Mouse (Mus musculus) layer of hippocampus, postnatal 25 days (tissue): ENCODE data around the gene Notum. TPM values are rescaled to one million over a fixed set of nuclear protein-coding genes. Genes with fewer than 3 reads are reported as not detected.

ENCODE experiments used
- DNase-seq, 2 experiments: peaks; one replicate each; pipeline ENCODE4 v3.0.0; 2022; ENCODE audit warnings: mixed read lengths in 2 of 2, low spot score in 1 of 2; ENCODE audit errors: extremely low spot score in 1 of 2
- total RNA-seq, 2 experiments: library from RNA; stranded (reverse); gene quantifications; 2 replicates each; pipeline ENCODE4 v1.2.3; 2021

Gene Notum
- total RNA-seq, 2 experiments from 2014 or later, result 4.5 to 8.2 TPM

- no peak for DNase-seq
Measured at GRCm38 (mm10) chr11:120641869-120642268, 19.1 kb downstream of the Notum start.

- DNase-seq, result no peak
Measured at GRCm38 (mm10) chr11:120641255-120641654, 19.7 kb downstream of the Notum start.

GRCm38 (mm10) chr11:120634810-120635209, 26.2 kb downstream of the Notum start:
- DNase-seq, result no peak

GRCm38 (mm10) chr11:120633520-120634343, 27.2 kb downstream of the Notum start, which contains the start of gene Mafg:
Mafg (minus strand) TSS chr11:120633600.
- peak; percentile 74 to 80 for DNase-seq

DNA sequence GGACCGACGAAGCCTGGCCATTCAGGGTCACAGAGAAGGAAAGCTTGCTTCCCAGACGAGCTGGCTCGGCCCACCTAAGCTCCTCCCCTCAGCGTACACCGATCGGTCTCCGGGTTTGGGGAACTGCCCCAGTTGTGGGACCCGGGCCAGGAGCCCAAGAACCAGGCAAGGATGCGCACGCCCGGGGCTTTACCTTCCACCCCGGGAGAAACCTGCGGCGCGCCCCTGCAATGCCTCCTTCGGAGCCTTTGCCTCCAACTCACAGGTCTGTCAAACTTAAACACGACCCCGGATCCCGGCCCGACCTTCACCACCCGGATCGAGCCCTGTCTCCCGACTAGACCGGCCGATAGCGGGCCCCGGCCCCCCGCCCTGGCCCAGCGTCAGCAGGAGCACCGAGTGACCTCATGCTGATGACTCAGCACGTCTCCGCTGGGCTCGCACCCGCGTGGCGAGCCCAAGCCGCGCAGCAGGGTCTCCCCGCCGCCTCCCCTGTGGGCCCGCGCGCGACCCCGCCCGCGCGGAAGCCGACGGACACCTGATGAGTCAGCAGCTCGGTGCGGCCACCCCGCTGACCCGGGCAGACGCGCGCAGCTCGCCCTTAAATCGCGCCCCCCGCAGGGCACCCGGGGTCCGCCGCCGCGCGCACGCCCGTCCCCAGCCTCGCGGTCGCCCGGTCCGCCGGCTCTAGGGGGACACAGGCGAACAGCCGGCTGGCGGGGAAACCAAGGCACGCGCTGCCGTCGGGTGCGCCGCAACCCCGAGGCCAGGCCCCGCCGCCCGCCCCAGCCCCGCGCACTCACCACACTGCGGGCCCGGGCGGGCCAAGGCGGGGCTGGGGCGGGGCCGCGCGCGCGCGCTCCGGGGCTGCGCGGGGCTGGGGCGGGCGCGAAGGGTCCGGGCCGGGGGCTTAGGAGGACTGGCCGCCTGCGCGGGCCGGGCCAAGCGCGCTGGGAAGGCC, 28.1 kb downstream of the Notum start:
- peak; percentile 42 to 51 for DNase-seq

DNA sequence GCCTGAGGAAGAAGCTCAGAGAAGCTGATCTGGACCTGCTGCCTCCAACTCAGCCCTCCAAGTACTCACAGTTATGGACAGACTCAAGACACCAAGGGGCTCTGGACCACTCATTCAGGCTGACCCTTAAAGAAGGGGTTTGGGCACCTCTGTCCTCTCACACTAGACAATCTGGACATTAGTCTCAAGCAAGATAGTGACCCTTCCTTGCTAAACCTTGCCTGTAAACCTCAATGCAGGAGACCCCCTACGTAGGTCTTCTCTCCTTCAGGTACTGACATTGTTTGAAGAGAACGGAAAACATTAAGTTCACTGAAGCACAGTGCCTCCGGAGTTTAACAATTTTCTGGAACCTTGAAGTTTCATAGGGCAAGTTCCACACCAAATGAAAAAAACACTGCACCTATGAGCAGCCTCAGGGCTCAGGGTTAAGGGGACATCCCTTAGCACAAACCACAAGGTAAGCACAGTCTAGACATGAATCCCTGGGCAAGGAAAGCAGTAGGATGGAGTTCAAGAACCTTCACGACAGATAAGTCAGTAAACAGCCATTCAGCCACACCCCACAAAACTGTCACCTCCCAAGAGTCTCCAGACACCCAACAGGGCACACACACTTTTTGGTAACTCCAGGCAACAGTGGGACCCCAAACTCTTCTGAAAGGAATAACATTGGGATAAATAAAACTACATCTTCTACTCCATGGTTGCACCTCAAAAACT, 29.1 kb downstream of the Notum start:
- no peak for DNase-seq

DNA sequence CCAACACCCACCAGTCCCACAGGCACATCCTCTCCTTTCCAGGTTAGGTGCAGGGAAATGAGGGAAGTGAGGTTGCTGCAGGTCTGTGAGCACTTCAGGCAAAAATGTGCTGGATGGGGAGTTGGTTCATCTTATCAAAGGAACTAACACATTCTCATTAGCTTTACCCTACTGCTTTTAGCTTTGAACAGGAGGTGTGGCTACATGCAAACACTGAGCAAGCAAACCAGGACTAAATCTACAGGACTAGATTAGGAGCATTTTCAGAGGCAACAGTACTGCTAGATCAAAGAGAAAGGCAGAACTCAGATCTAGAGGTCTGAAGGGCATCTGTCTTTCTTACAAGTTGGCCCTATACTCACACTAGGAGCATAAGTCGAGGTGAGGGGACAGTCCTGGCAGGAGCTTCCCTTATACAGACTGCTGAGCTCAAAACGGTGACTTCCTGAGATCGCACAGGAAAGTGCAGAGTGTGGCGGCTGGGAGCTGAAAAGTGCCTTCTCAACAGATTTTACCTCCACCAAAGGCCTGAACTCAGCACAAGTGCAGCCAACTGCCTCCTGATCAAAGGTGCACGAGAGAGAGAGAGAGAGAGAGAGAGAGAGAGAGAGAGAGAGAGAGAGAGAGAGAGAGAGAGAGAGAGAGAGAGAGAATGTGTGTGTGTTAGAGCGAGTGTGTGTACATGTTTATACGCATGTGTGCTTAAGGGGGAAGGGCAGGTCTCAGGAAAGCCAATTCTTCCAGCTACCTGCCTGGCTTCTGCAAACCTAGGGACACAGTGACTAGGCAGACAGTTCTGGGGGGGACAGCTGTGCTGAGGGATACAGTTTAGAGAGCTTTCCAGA, 29.9 kb downstream of the Notum start:
- no peak for DNase-seq

GRCm38 (mm10) chr11:120630401-120630871, 30.5 kb downstream of the Notum start:
- no peak for DNase-seq

GRCm38 (mm10) chr11:120629911-120630310, 31.1 kb downstream of the Notum start:
- DNase-seq, result no peak

- no peak for DNase-seq
Measured at GRCm38 (mm10) chr11:120629341-120629730, 31.6 kb downstream of the Notum start.

- no peak for DNase-seq
Measured at GRCm38 (mm10) chr11:120628601-120629340, 32.2 kb downstream of the Notum start.

DNA sequence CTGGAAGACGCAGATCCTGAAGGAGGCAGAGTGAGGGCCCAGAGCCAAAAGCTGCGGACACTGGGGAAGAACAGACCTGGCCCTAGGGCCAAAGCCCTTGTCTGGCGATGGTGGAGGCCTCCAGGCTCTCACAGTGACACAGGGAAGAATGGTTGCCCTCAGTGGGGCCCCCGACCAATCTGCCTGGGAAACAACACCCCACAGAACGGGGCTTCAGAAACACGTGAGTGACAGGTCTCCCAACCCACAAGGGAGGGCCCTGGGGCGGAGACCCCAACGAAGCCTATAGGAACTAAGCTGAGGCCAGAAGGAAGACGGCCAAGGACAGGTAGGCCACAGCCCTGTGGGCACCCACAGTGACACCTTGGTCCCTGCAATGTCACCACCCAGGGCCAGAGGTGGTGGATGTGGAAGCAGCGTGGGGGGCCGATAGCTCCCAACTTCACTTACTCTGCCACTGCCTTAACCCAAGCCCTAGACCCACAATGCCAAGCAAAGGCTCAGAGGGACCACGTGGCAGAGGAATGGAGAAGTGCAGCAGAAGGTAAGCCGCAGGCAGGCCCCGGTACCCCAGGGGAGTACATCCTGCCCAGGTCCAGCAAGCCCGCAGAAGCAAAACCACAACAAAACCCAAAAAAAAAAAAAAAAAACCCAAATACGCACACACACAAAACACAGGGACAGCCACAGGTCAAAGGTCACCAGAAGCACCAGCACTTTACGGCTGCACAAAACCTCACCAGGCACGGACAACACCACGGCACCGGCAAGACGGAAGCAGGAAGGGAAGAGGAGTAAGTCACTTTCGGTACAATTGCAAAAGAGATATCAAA, 33.3 kb downstream of the Notum start:
- no peak for DNase-seq

GRCm38 (mm10) chr11:120626785-120627467, 34.0 kb downstream of the Notum start:
- no peak for DNase-seq

- DNase-seq, result no peak
Measured at GRCm38 (mm10) chr11:120625152-120625775, 35.7 kb downstream of the Notum start, which contains the start of gene Sirt7. Sirt7 (minus strand) TSS chr11:120625240.

DNA sequence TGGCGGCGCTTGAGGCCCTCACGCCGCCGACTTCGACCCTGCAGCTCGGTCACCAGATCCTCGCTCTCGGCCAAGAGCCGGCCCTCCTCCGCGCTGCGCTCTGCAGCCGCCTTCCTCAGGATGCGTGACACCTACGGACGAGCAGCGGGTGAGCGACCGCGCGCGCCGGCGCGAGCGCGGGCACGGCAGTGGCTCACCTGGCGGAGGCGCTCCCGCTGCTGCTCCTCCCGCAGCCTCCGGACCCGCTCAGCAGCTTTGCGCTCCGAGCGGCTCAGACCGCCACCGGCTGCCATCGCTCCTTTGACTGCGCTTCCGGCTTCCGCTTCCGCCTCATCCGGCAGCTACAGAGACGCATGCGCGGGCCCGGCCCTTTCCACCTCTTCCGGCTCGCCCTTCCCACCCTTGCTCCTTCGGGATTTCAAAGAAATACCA, 36.3 kb downstream of the Notum start:
- peak; percentile 70 to 76 for DNase-seq

GRCm38 (mm10) chr11:120623961-120624679, 36.9 kb downstream of the Notum start:
- DNase-seq, result peak; percentile 40 to 71
